Mouse (Mus musculus) MEL (cell line): ENCODE measurements around the gene Kcnh8. TPM values are rescaled to one million over a fixed set of nuclear protein-coding genes. Genes with fewer than 3 reads are reported as not detected.

ENCODE experiments used
- DNase-seq: peaks from one replicate; pipeline ENCODE4 v3.0.0; 2011; ENCODE audit warnings: low read depth, low spot score
- H3K27ac ChIP-seq: 2 replicates; pipeline ENCODE4 v1.5.1; 2012; ENCODE audit warnings: low read depth, mild to moderate bottlenecking, control low read depth, low read length, moderate library complexity; ENCODE audit not compliant: control insufficient read depth
- H3K27me3 ChIP-seq, 2 experiments: fragments of 150-350 bp in 1 of 2; sonication (generic) in 1 of 2; 2 replicates each; pipeline ENCODE4 v1.6.1; 2012; ENCODE audit warnings: low read length in 2 of 2, mild to moderate bottlenecking in 2 of 2, improper control_type of control experiment in 1 of 2, moderate library complexity in 1 of 2; ENCODE audit not compliant: insufficient read depth in 2 of 2, control insufficient read depth in 1 of 2
- H3K36me3 ChIP-seq, 2 experiments: 2 replicates each; pipeline ENCODE4 v1.6.1; 2012 to 2014; ENCODE audit warnings: low read length in 2 of 2, improper control_type of control experiment in 1 of 2, inconsistent platforms in 1 of 2, mild to moderate bottlenecking in 1 of 2; ENCODE audit not compliant: insufficient read depth in 2 of 2, control insufficient read depth in 1 of 2
- H3K4me1 ChIP-seq, 2 experiments: fragments of 150-350 bp in 1 of 2; sonication (generic) in 1 of 2; 2 replicates each; pipeline ENCODE4 v1.6.1; 2012; ENCODE audit warnings: low read length in 2 of 2, improper control_type of control experiment in 1 of 2, mild to moderate bottlenecking in 1 of 2; ENCODE audit not compliant: insufficient read depth in 2 of 2, control insufficient read depth in 1 of 2
- H3K4me3 ChIP-seq, 2 experiments: fragments of 150-350 bp in 1 of 2; sonication (generic) in 1 of 2; 2 replicates each; pipeline ENCODE4 v1.5.1; 2012; ENCODE audit warnings: low read depth in 2 of 2, low read length in 2 of 2, mild to moderate bottlenecking in 2 of 2, moderate library complexity in 2 of 2, control low read depth in 1 of 2, improper control_type of control experiment in 1 of 2; ENCODE audit not compliant: control insufficient read depth in 1 of 2, insufficient read depth in 1 of 2
- H3K79me2 ChIP-seq: 2 replicates; pipeline ENCODE4 v1.6.1; 2012; ENCODE audit warnings: mild to moderate bottlenecking, low read length, moderate library complexity; ENCODE audit not compliant: control insufficient read depth, poor library complexity, insufficient read depth
- H3K9ac ChIP-seq: 2 replicates; pipeline ENCODE4 v1.6.1; 2012; ENCODE audit warnings: low read depth, mild to moderate bottlenecking, control low read depth, low read length, moderate library complexity; ENCODE audit not compliant: control insufficient read depth, poor library complexity, severe bottlenecking
- H3K9me3 ChIP-seq: fragments of 150-350 bp; sonication (generic); replicated peaks from 2 replicates; pipeline ENCODE4 v1.6.1; 2012; ENCODE audit warnings: mild to moderate bottlenecking, low read length, improper control_type of control experiment, moderate library complexity; ENCODE audit not compliant: insufficient read depth
- ELF1 ChIP-seq: IDR thresholded peaks from 2 replicates; pipeline ENCODE4 v1.6.1; 2014; ENCODE audit warnings: low read depth, mild to moderate bottlenecking, inconsistent platforms, low read length, improper control_type of control experiment, moderate library complexity
- KAT2A ChIP-seq: conservative IDR thresholded peaks from 2 replicates; pipeline ENCODE4 v1.6.1; 2012; ENCODE audit warnings: low read depth, low read length, improper control_type of control experiment, inconsistent platforms
- MEF2A ChIP-seq: IDR thresholded peaks from 2 replicates; pipeline ENCODE4 v1.6.1; 2014; ENCODE audit warnings: low read depth, mild to moderate bottlenecking, inconsistent platforms, low read length, improper control_type of control experiment; ENCODE audit not compliant: poor library complexity, insufficient replicate concordance, severe bottlenecking; ENCODE audit errors: extremely low read depth
- MXI1 ChIP-seq: IDR thresholded peaks from 2 replicates; pipeline ENCODE4 v1.6.1; 2011; ENCODE audit warnings: mild to moderate bottlenecking, low read depth, low read length, improper control_type of control experiment
- MYB ChIP-seq: IDR thresholded peaks from 2 replicates; pipeline ENCODE4 v1.6.1; 2011; ENCODE audit warnings: mild to moderate bottlenecking, low read depth, low read length, improper control_type of control experiment
- MYC ChIP-seq: IDR thresholded peaks from 2 replicates; pipeline ENCODE4 v1.6.1; 2011; ENCODE audit warnings: low read depth, mild to moderate bottlenecking, low read length, improper control_type of control experiment, moderate library complexity
- NRF1 ChIP-seq: IDR thresholded peaks from 2 replicates; pipeline ENCODE4 v1.6.1; 2014; ENCODE audit warnings: low read depth, mild to moderate bottlenecking, inconsistent platforms, low read length, improper control_type of control experiment, moderate library complexity; ENCODE audit not compliant: poor library complexity, insufficient read depth, severe bottlenecking
- POLR2A ChIP-seq, 2 experiments: IDR thresholded peaks; 2 replicates each; pipeline ENCODE4 v1.6.1; 2011 to 2012; ENCODE audit warnings: low read length in 2 of 2, mild to moderate bottlenecking in 2 of 2, control low read depth in 1 of 2, improper control_type of control experiment in 1 of 2, low read depth in 1 of 2, moderate library complexity in 1 of 2; ENCODE audit not compliant: control insufficient read depth in 1 of 2, insufficient read depth in 1 of 2, poor library complexity in 1 of 2
- POLR2AphosphoS2 ChIP-seq: IDR thresholded peaks from 2 replicates; pipeline ENCODE4 v1.6.1; 2011; ENCODE audit warnings: low read length, improper control_type of control experiment
- POLR2AphosphoS5 ChIP-seq: IDR thresholded peaks from 2 replicates; pipeline ENCODE4 v1.6.1; 2012; ENCODE audit warnings: low read depth, borderline replicate concordance, mild to moderate bottlenecking, inconsistent platforms, low read length, moderate library complexity, mixed read lengths
- RAD21 ChIP-seq: IDR thresholded peaks from 2 replicates; pipeline ENCODE4 v1.6.1; 2011; ENCODE audit warnings: mild to moderate bottlenecking, low read depth, low read length, improper control_type of control experiment
- RCOR1 ChIP-seq: IDR thresholded peaks from 2 replicates; pipeline ENCODE4 v1.6.1; 2012; ENCODE audit warnings: low read depth, mild to moderate bottlenecking, inconsistent platforms, low read length, improper control_type of control experiment
- TCF12 ChIP-seq: IDR thresholded peaks from 2 replicates; pipeline ENCODE4 v1.6.1; 2014; ENCODE audit warnings: low read depth, mild to moderate bottlenecking, inconsistent platforms, low read length, improper control_type of control experiment, moderate library complexity
- USF2 ChIP-seq, 2 experiments: IDR thresholded peaks; 2 replicates each; pipeline ENCODE4 v1.6.1; 2011 to 2012; ENCODE audit warnings: improper control_type of control experiment in 2 of 2, low read length in 2 of 2, borderline replicate concordance in 1 of 2, inconsistent platforms in 1 of 2, low read depth in 1 of 2, mild to moderate bottlenecking in 1 of 2; ENCODE audit not compliant: insufficient read depth in 1 of 2
- ZC3H11A ChIP-seq: IDR thresholded peaks from 2 replicates; pipeline ENCODE4 v1.6.1; 2012; ENCODE audit warnings: low read depth, mild to moderate bottlenecking, inconsistent platforms, low read length, improper control_type of control experiment
- ZKSCAN1 ChIP-seq: IDR thresholded peaks from 2 replicates; pipeline ENCODE4 v1.6.1; 2012; ENCODE audit warnings: low read depth, mild to moderate bottlenecking, inconsistent platforms, low read length, improper control_type of control experiment, moderate library complexity
- ZNF384 ChIP-seq: IDR thresholded peaks from 2 replicates; pipeline ENCODE4 v1.6.1; 2012; ENCODE audit warnings: low read depth, mild to moderate bottlenecking, inconsistent platforms, low read length, improper control_type of control experiment
- polyA plus RNA-seq, 2 experiments: library from polyadenylated mRNA; stranded (reverse) in 1 of 2; unstranded in 1 of 2; fragments of >175 nt in 1 of 2; fragments of >200 nt in 1 of 2; gene quantifications; 2 replicates each; pipeline versions ENCODE4 v1.2.1 to v1.2.4; 2012; ENCODE audit warnings: low replicate concordance in 2 of 2, low read depth in 1 of 2; ENCODE audit not compliant: insufficient read length in 2 of 2, insufficient read depth in 1 of 2, missing spikeins in 1 of 2
- total RNA-seq: library from RNA; depleted of rRNA; stranded (reverse); fragments of 300-350 nt; gene quantifications from 2 replicates; pipeline ENCODE4 v1.2.3, GENCODE M21; 2012

Gene Kcnh8
- total and polyA plus RNA-seq, 3 experiments = not detected

GRCm38 (mm10) chr17:52603411-52603810, 902 bp downstream of the Kcnh8 start:
- no peaks in the 10 kb centered on the region for H3K79me2 ChIP-seq
- H3K4me3 ChIP-seq = no peak overlapping the region
- no peaks in the 10 kb centered on the region for H3K9me3 ChIP-seq
- no peak for TF ChIP-seq MEF2A
- no peak for TF ChIP-seq MXI1
- TF ChIP-seq POLR2A (IDR thresholded peaks at IDR 0.05; ENCODE audit: control insufficient read depth in 1 of 2, insufficient read depth in 1 of 2, low read depth in 1 of 2, low read length in 2 of 2, poor library complexity in 1 of 2) = no peak
- TF ChIP-seq ZKSCAN1 = no peak
- no peak for TF ChIP-seq MYC
- TF ChIP-seq ZC3H11A = no peak
- TF ChIP-seq MYB = no peak
- TF ChIP-seq ELF1 = no peak
- no peak for TF ChIP-seq USF2 (IDR thresholded peaks at IDR 0.05; ENCODE audit: borderline replicate concordance in 1 of 2, insufficient read depth in 1 of 2, low read depth in 1 of 2, low read length in 2 of 2)
- TF ChIP-seq POLR2AphosphoS5 = no peak
- H3K27me3 ChIP-seq = no peaks in the 10 kb centered on the region
- no peak overlapping the region for H3K9ac ChIP-seq
- no peaks in the 10 kb centered on the region for H3K4me1 ChIP-seq
- no peak overlapping the region for H3K27ac ChIP-seq
- DNase-seq = no peak
- H3K36me3 ChIP-seq = no peaks in the 10 kb centered on the region

- TF ChIP-seq MEF2A (no peak), POLR2AphosphoS2 (no peak), MYC (no peak), NRF1 (no peak), RCOR1 (no peak), RAD21 (no peak), KAT2A (no peak), TCF12 (no peak), ZKSCAN1 (no peak), ZNF384 (no peak)
- TF ChIP-seq, all 39 proteins: peak for 0
- Histone ChIP-seq H3K27ac (no peak overlapping the region), H3K4me1 (no peaks in the 10 kb centered on the region), H3K9ac (no peak overlapping the region), H3K79me2 (no peaks in the 10 kb centered on the region), H3K36me3 (no peaks in the 10 kb centered on the region), H3K9me3 (no peaks in the 10 kb centered on the region), H3K27me3 (no peaks in the 10 kb centered on the region), H3K4me3 (no peak overlapping the region)
- no peak for DNase-seq
Measured at GRCm38 (mm10) chr17:52611382-52611781, 8.9 kb downstream of the Kcnh8 start.
